Mouse (Mus musculus) thymus, postnatal 36 days (tissue): Measurements from ENCODE around the gene Ctdsp2.

Experiments used
- DNase-seq, 2 experiments: peaks; one replicate each; pipeline ENCODE4 v3.0.0; 2022; ENCODE audit warnings: mixed read lengths in 2 of 2

Gene Ctdsp2

DNA sequence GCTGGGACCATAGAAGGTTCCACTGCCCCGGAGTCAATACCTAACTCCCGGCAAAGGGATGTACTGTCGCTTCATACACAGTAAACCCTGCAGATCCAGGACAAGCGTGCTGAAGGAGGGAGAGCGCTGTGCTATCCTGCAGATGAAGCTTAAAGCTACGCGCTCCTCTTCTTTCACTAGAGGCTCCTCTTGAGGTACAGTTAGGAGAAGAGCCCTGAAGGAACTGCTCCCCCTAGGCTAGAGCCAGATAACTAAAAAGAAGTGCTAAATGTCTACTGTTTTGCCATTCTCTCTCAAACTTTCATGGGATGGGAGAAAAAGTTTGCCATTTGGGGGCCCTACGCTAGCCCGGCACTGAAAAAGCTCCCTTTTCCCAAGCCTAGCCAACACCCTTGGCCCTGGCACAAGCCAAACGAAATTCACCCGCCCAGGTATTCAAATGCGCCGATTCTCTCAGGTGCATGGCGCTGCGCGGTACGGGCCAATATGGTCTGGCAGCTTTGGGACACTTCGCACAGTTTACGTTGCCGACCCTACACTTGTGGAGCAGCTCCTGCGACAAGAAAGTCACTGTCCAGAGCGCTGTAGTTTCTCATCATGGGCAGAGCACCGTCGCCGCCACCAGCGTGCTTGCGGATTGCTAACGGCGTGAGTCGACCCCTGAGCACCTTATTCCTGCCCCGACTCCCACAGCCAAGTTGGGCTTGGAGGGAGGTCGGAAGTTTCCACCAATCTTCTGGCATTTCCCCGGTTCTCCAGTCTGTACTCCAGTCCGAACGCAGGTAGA lies 70.3 kb downstream of the Ctdsp2 start:
- DNase-seq = no peak
